Mouse (Mus musculus): ENCODE results near the gene Capn8. TPM values are rescaled to one million over a fixed set of nuclear protein-coding genes. Genes with fewer than 3 reads are reported as not detected.
"Not testable (repeated sequence)": the region's sequence is repeated elsewhere in the genome, so short reads cannot be mapped to it uniquely, and the experiment has no call there.

The Capn8 gene
- polyA plus RNA-seq, 1 experiment from 2014 or later: 2.1 TPM

DNA sequence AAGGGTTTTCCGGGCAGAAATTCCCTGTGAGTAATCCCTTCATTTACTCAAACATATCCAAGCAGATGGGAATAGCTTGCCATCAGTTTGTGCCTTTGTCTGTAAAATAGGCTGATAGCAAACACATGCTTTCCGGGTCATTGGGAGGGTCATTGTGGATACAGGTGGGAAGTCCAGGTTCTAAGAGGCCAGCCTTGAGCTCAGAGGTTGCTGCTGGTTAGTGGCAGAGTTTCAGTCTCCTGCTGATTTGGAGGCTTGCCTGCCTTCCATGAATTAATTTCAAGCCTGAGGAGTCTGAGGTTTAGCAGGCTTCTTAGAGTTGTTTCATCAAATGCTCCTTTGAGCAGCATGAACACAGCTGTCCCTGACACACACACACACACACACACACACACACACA is 78.0 kb downstream of the Capn8 start:
- no peak for DNase-seq (ENCODE audit: low spot score)
- Histone ChIP-seq H3K9ac (ENCODE audit: low read length) (no peak overlapping the region), H3K27me3 (replicated peaks; ENCODE audit: control insufficient read depth, insufficient read depth, low read length) (no peaks in the 10 kb centered on the region), H3K36me3 (ENCODE audit: control insufficient read depth, insufficient read depth, low read length) (no peaks in the 10 kb centered on the region), H3K4me3 (ENCODE audit: low read depth, low read length) (no peak overlapping the region), H3K4me1 (replicated peaks; ENCODE audit: control insufficient read depth, insufficient read depth, low read length) (peaks cover 6% of the 10 kb centered on the region), H3K9me3 (ENCODE audit: control insufficient read depth, low read length) (no peaks in the 10 kb centered on the region), H3K27ac (ENCODE audit: low read depth) (no peak overlapping the region), H3K4me2 (ENCODE audit: low read length) (no peak overlapping the region)
- ATAC-seq (replicated peaks; ENCODE audit: low FRiP score, low TSS enrichment, low read depth): no peak
- WGBS: 64% methylated on average over 2 of the region's 2 CpGs

DNA sequence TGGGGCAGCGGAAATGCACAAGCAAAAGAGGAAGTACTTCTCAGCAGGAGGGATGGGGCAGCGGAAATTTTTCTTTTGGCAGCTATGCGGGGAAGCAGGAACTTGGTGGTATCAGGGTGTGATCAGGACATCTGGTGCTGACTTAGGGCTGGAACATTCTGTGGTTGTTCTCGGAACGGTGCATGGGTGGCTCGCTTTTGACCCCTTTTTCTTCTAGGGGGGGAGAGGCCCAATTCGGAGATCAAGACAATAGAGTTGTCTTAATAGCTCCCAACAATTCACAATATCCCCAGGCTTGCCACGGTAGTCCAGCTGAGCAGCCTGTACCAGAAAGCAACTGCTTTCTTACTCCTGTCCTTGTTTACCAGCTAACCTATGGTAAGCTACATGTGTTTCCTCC is 79.6 kb downstream of the Capn8 start:
- not testable (repeated sequence) for H3K4me3 ChIP-seq (ENCODE audit: low read depth, low read length); H3K9me3 ChIP-seq (ENCODE audit: control insufficient read depth, low read length); H3K9ac ChIP-seq (ENCODE audit: low read length); H3K36me3 ChIP-seq (ENCODE audit: control insufficient read depth, insufficient read depth, low read length); H3K27me3 ChIP-seq (replicated peaks; ENCODE audit: control insufficient read depth, insufficient read depth, low read length); H3K27ac ChIP-seq (ENCODE audit: low read depth); H3K4me2 ChIP-seq (ENCODE audit: low read length); DNase-seq (ENCODE audit: low spot score); ATAC-seq (replicated peaks; ENCODE audit: low FRiP score, low TSS enrichment, low read depth); H3K4me1 ChIP-seq (replicated peaks; ENCODE audit: control insufficient read depth, insufficient read depth, low read length)
- 96% methylated on average over 8 of the region's 8 CpGs for WGBS

DNA sequence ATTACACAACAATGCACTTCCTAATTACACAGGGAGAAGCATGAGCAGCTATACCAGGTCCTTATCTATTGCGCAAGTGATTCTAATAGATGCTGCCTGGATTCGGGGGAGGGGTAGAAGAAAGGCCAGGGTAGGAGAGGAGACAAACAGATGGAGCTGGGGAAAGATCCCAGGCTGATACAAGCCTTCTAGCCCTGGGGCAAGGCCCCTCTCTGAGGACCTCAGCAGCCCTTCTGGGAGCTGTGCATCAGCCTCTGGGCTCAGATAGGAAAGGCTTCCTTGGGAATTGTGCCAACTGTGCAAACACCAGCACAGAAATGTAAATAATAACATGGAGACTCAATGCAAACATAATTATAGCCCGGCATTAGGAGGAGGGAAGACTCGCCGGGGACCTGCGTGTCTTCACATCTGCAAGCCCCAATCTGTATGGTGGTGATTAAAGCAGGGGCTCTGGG is 80.4 kb downstream of the Capn8 start:
- H3K36me3 ChIP-seq (ENCODE audit: control insufficient read depth, insufficient read depth, low read length): no peaks in the 10 kb centered on the region
- DNase-seq (ENCODE audit: low spot score): no peak
- H3K27me3 ChIP-seq (replicated peaks; ENCODE audit: control insufficient read depth, insufficient read depth, low read length): no peaks in the 10 kb centered on the region
- peaks cover 6% of the 10 kb centered on the region for H3K4me1 ChIP-seq (replicated peaks; ENCODE audit: control insufficient read depth, insufficient read depth, low read length)
- H3K9me3 ChIP-seq (ENCODE audit: control insufficient read depth, low read length): no peaks in the 10 kb centered on the region
- H3K9ac ChIP-seq (ENCODE audit: low read length): no peak overlapping the region
- H3K4me2 ChIP-seq (ENCODE audit: low read length): no peak overlapping the region
- H3K4me3 ChIP-seq (ENCODE audit: low read depth, low read length): no peak overlapping the region
- 32% methylated on average over 6 of the region's 6 CpGs for WGBS
- H3K27ac ChIP-seq (ENCODE audit: low read depth): no peak overlapping the region
- no peak for ATAC-seq (replicated peaks; ENCODE audit: low FRiP score, low TSS enrichment, low read depth)

DNA sequence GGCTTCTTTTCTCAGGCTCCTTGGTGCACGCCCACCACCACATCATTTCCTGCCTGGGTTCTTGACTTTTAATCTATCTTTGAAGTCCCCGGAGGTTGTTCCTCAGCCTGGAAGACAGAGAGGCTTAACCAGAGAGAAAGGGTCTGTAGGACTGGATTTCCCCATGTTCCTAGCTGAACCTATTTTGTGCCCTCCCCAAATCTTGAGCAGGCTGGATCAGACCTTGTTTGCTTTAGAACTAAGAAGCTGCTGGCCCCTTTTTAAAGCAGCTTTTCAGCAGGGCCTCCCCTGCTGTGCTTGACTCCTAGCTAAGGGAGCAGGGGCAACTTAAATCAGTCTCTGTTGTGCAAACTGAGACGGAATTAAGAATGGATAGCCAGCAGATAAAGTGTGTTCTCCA is 82.0 kb downstream of the Capn8 start:
- Histone ChIP-seq H3K27me3 (replicated peaks; ENCODE audit: control insufficient read depth, insufficient read depth, low read length) (no peaks in the 10 kb centered on the region), H3K27ac (ENCODE audit: low read depth) (no peak overlapping the region), H3K9ac (ENCODE audit: low read length) (no peak overlapping the region), H3K9me3 (ENCODE audit: control insufficient read depth, low read length) (no peaks in the 10 kb centered on the region), H3K36me3 (ENCODE audit: control insufficient read depth, insufficient read depth, low read length) (no peaks in the 10 kb centered on the region), H3K4me3 (ENCODE audit: low read depth, low read length) (no peak overlapping the region), H3K4me2 (ENCODE audit: low read length) (no peak overlapping the region), H3K4me1 (replicated peaks; ENCODE audit: control insufficient read depth, insufficient read depth, low read length) (peaks cover 6% of the 10 kb centered on the region)
- WGBS: 65% methylated on average over 3 of the region's 3 CpGs
- DNase-seq (ENCODE audit: low spot score) (no peak), ATAC-seq (replicated peaks; ENCODE audit: low FRiP score, low TSS enrichment, low read depth) (no peak)

DNA sequence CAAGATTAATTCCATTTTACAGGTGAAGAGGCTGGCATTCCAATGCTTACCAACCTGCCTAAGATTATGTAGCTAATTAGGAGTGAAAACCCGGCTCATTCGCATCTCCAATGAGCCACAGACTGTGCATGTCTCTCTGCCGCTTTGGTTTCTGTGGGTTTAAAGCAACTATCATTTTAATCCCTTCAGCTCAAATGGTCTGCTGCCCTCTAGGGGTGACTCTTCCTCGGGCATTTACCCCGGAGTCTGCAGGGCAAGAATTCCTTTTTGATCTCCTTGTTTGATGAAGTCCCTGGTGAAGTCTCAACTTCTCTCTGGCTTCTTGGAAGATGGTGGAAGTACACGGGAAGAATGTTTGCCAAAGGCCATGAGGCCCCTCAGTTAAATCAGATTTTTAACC is 93.0 kb downstream of the Capn8 start:
- H3K4me2 ChIP-seq (ENCODE audit: low read length): no peak overlapping the region
- peak; percentile 74 for DNase-seq (ENCODE audit: low spot score)

DNA sequence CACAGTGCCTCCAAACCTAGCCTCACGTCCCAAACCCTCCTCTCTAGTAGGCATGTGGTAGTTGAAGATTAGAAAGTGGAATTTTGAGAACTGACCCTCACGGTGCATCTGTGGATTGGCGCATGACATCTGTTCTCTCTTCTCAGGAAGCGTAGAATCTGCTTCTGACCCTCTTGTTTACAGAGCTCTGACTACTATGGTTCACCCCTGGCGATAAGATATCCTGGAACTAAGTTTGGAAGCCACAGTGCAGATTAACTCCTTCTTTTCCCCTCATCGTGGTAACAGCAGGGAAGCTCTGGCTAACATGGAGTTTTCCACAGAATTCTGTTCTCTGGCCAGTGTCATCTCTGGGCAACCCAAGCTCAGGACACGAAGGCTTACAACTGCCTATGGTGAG is 95.6 kb downstream of the Capn8 start:
- Histone ChIP-seq H3K9me3 (ENCODE audit: control insufficient read depth, low read length) (no peaks in the 10 kb centered on the region), H3K4me3 (ENCODE audit: low read depth, low read length) (no peak overlapping the region), H3K4me1 (replicated peaks; ENCODE audit: control insufficient read depth, insufficient read depth, low read length) (peaks cover 5% of the 10 kb centered on the region; the same call in 1 of the 2 replicates), H3K27me3 (replicated peaks; ENCODE audit: control insufficient read depth, insufficient read depth, low read length) (no peaks in the 10 kb centered on the region), H3K9ac (ENCODE audit: low read length) (no peak overlapping the region), H3K4me2 (ENCODE audit: low read length) (no peak overlapping the region), H3K36me3 (ENCODE audit: control insufficient read depth, insufficient read depth, low read length) (no peaks in the 10 kb centered on the region), H3K27ac (ENCODE audit: low read depth) (no peak overlapping the region)
- no peak for ATAC-seq (replicated peaks; ENCODE audit: low FRiP score, low TSS enrichment, low read depth)
- DNase-seq (ENCODE audit: low spot score): no peak
- WGBS: 54% methylated on average over 7 of the region's 7 CpGs

More for the DNA sequence above, 93.0 kb downstream of the Capn8 start:
- Histone ChIP-seq H3K9ac (ENCODE audit: low read length) (no peak overlapping the region), H3K36me3 (ENCODE audit: control insufficient read depth, insufficient read depth, low read length) (no peaks in the 10 kb centered on the region), H3K4me1 (replicated peaks; ENCODE audit: control insufficient read depth, insufficient read depth, low read length) (no peaks in the 10 kb centered on the region), H3K27ac (ENCODE audit: low read depth) (no peak overlapping the region), H3K27me3 (replicated peaks; ENCODE audit: control insufficient read depth, insufficient read depth, low read length) (no peaks in the 10 kb centered on the region), H3K9me3 (ENCODE audit: control insufficient read depth, low read length) (no peaks in the 10 kb centered on the region), H3K4me3 (ENCODE audit: low read depth, low read length) (no peak overlapping the region)
- WGBS: 29% methylated on average over 6 of the region's 6 CpGs
- no peak for ATAC-seq (replicated peaks; ENCODE audit: low FRiP score, low TSS enrichment, low read depth)

DNA sequence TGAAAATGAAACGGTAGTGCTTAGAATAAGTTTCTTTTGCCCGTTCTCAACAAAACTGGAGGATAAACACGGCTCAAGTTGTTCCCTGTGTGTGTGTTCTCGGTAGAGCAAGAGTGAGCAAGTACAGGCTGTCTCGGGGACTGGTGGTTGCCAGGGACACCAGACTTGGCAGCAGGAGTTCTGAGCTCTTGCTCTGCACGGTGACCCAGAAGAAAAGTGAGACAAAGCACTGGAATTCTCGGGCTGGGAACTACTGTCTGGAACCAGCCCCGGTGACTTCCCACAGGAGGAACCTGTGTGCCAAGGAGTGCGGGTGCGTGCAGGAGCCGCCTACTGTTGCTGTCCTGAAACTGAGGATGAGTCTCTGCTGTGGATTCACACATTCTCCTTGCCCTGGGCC is 98.9 kb downstream of the Capn8 start:
- no peak overlapping the region for H3K9ac ChIP-seq (ENCODE audit: low read length)
- no peak for ATAC-seq (replicated peaks; ENCODE audit: low FRiP score, low TSS enrichment, low read depth)
- no peak overlapping the region for H3K4me3 ChIP-seq (ENCODE audit: low read depth, low read length)
- H3K36me3 ChIP-seq (ENCODE audit: control insufficient read depth, insufficient read depth, low read length): no peaks in the 10 kb centered on the region
- H3K4me2 ChIP-seq (ENCODE audit: low read length): no peak overlapping the region
- 63% methylated on average over 11 of the region's 11 CpGs for WGBS
- peaks cover 5% of the 10 kb centered on the region; the same call in 1 of the 2 replicates for H3K4me1 ChIP-seq (replicated peaks; ENCODE audit: control insufficient read depth, insufficient read depth, low read length)
- H3K9me3 ChIP-seq (ENCODE audit: control insufficient read depth, low read length): no peaks in the 10 kb centered on the region
- no peaks in the 10 kb centered on the region for H3K27me3 ChIP-seq (replicated peaks; ENCODE audit: control insufficient read depth, insufficient read depth, low read length)
- no peak for DNase-seq (ENCODE audit: low spot score)
- H3K27ac ChIP-seq (ENCODE audit: low read depth): no peak overlapping the region

DNA sequence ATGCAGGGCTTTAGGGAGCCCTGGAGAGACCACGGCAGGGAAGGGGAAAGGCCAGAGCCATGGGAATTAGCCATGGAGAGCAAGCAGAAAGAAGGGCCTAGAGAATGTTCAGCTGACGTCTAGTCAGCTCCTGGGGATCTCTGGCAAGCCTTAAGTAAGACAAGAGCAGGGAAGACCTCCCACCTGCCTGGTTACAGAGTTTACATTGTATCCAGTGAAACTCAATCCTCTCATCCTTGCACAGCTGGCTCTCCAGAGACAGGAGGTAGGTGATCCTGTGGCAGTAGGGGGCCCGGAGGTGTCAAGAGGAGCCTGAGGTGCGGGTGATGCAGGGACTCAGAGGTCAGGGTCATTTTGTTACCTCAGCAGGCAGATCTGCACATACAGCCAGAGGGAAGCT is 100.0 kb downstream of the Capn8 start:
- DNase-seq (ENCODE audit: low spot score) (no peak), ATAC-seq (replicated peaks; ENCODE audit: low FRiP score, low TSS enrichment, low read depth) (no peak)
- Histone ChIP-seq H3K9ac (ENCODE audit: low read length) (no peak overlapping the region), H3K27me3 (replicated peaks; ENCODE audit: control insufficient read depth, insufficient read depth, low read length) (no peaks in the 10 kb centered on the region), H3K4me1 (replicated peaks; ENCODE audit: control insufficient read depth, insufficient read depth, low read length) (peaks cover 5% of the 10 kb centered on the region; the same call in 1 of the 2 replicates), H3K9me3 (ENCODE audit: control insufficient read depth, low read length) (no peaks in the 10 kb centered on the region), H3K4me2 (ENCODE audit: low read length) (no peak overlapping the region), H3K27ac (ENCODE audit: low read depth) (no peak overlapping the region), H3K4me3 (ENCODE audit: low read depth, low read length) (no peak overlapping the region), H3K36me3 (ENCODE audit: control insufficient read depth, insufficient read depth, low read length) (no peaks in the 10 kb centered on the region)
- 20% methylated on average over 4 of the region's 4 CpGs for WGBS

DNA sequence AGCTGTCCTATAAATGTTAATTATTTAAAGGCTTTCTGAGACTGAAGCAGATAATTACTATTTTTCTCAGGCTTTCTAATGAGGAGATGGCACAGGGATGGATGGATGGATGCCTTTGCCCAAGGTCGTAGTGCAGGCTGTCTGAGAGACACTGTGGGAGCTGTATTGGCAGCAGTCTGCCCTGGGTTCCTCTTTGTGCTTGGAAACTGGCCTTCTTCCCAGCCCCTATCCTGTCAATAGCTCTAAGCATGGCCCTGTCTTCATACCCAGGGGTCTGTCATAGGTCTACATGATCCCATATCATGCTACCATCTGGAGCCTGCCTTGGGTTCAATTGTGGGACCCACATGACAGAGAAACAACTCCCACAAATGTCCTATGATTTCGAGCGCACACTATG is 102.5 kb downstream of the Capn8 start:
- WGBS: 94% methylated on average over 3 of the region's 3 CpGs
- Histone ChIP-seq H3K4me2 (ENCODE audit: low read length) (no peak overlapping the region), H3K27ac (ENCODE audit: low read depth) (no peak overlapping the region), H3K4me1 (replicated peaks; ENCODE audit: control insufficient read depth, insufficient read depth, low read length) (peaks cover 16% of the 10 kb centered on the region), H3K27me3 (replicated peaks; ENCODE audit: control insufficient read depth, insufficient read depth, low read length) (no peaks in the 10 kb centered on the region), H3K36me3 (ENCODE audit: control insufficient read depth, insufficient read depth, low read length) (no peaks in the 10 kb centered on the region), H3K4me3 (ENCODE audit: low read depth, low read length) (no peak overlapping the region), H3K9me3 (ENCODE audit: control insufficient read depth, low read length) (no peaks in the 10 kb centered on the region), H3K9ac (ENCODE audit: low read length) (no peak overlapping the region)
- ATAC-seq (replicated peaks; ENCODE audit: low FRiP score, low TSS enrichment, low read depth) (no peak), DNase-seq (ENCODE audit: low spot score) (no peak)
